Comparison of ENCODE assay signal across 20 mouse cellular contexts in genomic region chr19:10661373-10661772, GRCm38 (mm10). TPM values are rescaled to one million over a fixed set of nuclear protein-coding genes. Genes with fewer than 3 reads are reported as not detected.
DNase-seq lines count a peak whose midpoint lies in the region; ATAC-seq and TF ChIP-seq lines count a peak whose summit lies in the region.
"Had no signal": no experiment of that assay in that cellular context is flagged by ENCODE, and none has a peak within 500 bp of the region (broad histone marks: within the 10 kb centered on the region; RNA-seq: fewer than 3 reads in every experiment).

No protein-coding gene starts in this region.

- peak; percentile 35; the same call in 1 of the 2 replicates for ATAC-seq in heart, embryonic 13.5 days (ENCODE audit: extremely low read depth, insufficient number of reproducible peaks, low FRiP score, low TSS enrichment)
- ATAC-seq in erythroid progenitor cell, adult 5-6 weeks (replicated peaks; ENCODE audit: low FRiP score, poor library complexity, severe bottlenecking), result peak; percentile 91
- ATAC-seq in megakaryocyte progenitor cell, adult 5-6 weeks (replicated peaks; ENCODE audit: poor library complexity), result peak; percentile 83
- ATAC-seq: lung, postnatal 0 days had no signal

- H3K36me3 ChIP-seq in heart, embryonic 13.5 days, result no peaks in the 10 kb centered on the region
- H3K36me3 ChIP-seq in kidney, adult 2 months (ENCODE audit: control insufficient read depth, insufficient read depth, low read length), result no peaks in the 10 kb centered on the region
- H3K36me3 ChIP-seq: midbrain, embryonic 12.5 days had no signal

- no peak overlapping the region for H3K4me3 ChIP-seq in heart, embryonic 13.5 days
- H3K4me3 ChIP-seq in kidney, adult 2 months (ENCODE audit: insufficient read depth, low read depth, low read length), result no peak overlapping the region
- H3K4me3 ChIP-seq: midbrain, embryonic 12.5 days; myocyte had no signal

- H3K4me1 ChIP-seq in heart, embryonic 13.5 days, result peaks cover 7% of the 10 kb centered on the region
- no peaks in the 10 kb centered on the region for H3K4me1 ChIP-seq in kidney, adult 2 months (ENCODE audit: control insufficient read depth, insufficient read depth, low read length)
- H3K4me1 ChIP-seq: midbrain, embryonic 12.5 days had no signal

- no peaks in the 10 kb centered on the region; the same call in 1 of the 2 replicates for H3K27me3 ChIP-seq in heart, embryonic 13.5 days (replicated peaks)
- no peaks in the 10 kb centered on the region for H3K27me3 ChIP-seq in kidney, adult 2 months (replicated peaks; ENCODE audit: control insufficient read depth, insufficient read depth, low read length)
- H3K27me3 ChIP-seq: midbrain, embryonic 12.5 days had no signal

- peak overlapping the region; percentile 33; the same call in 1 of the 2 replicates for H3K27ac ChIP-seq in heart, embryonic 13.5 days (replicated peaks)
- no peak overlapping the region for H3K27ac ChIP-seq in kidney, adult 2 months (ENCODE audit: insufficient read depth, low read depth, low read length)
- H3K27ac ChIP-seq: midbrain, embryonic 12.5 days had no signal

- no peak for TF ChIP-seq POLR2A in kidney, adult 2 months (IDR thresholded peaks at IDR 0.05; ENCODE audit: low read depth, low read length)

- TF ChIP-seq CTCF in kidney, adult 2 months (conservative IDR thresholded peaks at IDR 0.05; ENCODE audit: insufficient read depth, insufficient read length, low read depth, low read length), result no peak

- no peak overlapping the region for H3K9ac ChIP-seq in heart, embryonic 13.5 days
- H3K9ac ChIP-seq: midbrain, embryonic 12.5 days had no signal

- no peak for DNase-seq in heart, postnatal 36 days
- peak; percentile 97 for DNase-seq in MEL-GATA-1-ER (ENCODE audit: extremely low read depth, low read depth)
- no peak for DNase-seq in gastrocnemius, postnatal 10 days
- DNase-seq in kidney, adult 2 months, result no peak
- no peak for DNase-seq in kidney, postnatal 25 days
- DNase-seq: cerebellum, adult 9-10 months; heart, adult 11 months; kidney, adult 11 months; layer of hippocampus, postnatal 36 days; thymus, adult 18-20 months had no signal

- no peak overlapping the region; the same call in 1 of the 2 replicates for H3K4me2 ChIP-seq in heart, embryonic 13.5 days
- H3K4me2 ChIP-seq: midbrain, embryonic 12.5 days had no signal

- intact Hi-C loops in heart, postnatal 36 days (cut with DNase I), result no loop called here

- 37% methylated on average over 5 of the region's 5 CpGs for WGBS in heart, embryonic 13.5 days
- 83% methylated on average over 5 of the region's 5 CpGs for WGBS in kidney, adult 2 months

- H3K9me3 ChIP-seq in heart, embryonic 13.5 days, result no peaks in the 10 kb centered on the region
- H3K9me3 ChIP-seq: midbrain, embryonic 12.5 days had no signal

RNA-seq across cellular contexts. Expression of gene Pga5, which starts 16.5 kb away (rescaled TPM):
- polyA plus RNA-seq in heart, embryonic 13.5 days (2015; fragmentation: Nextera tagmentation; extraction: Ambion mirVana), result not detected in 2 replicates
- not detected for total RNA-seq in heart, postnatal 36 days (2021)
- total RNA-seq in erythroid progenitor cell, adult 5-6 weeks (2015; ENCODE audit: low replicate concordance), result not detected in 2 replicates
- not detected in 2 replicates for total RNA-seq in erythroid progenitor cell, adult 5-6 weeks (2017; ENCODE audit: low replicate concordance)
- not detected in 2 replicates for total RNA-seq in megakaryocyte progenitor cell, adult 5-6 weeks (2015)
- total RNA-seq in megakaryocyte progenitor cell, adult 5-6 weeks (2017), result not detected in 2 replicates
- not detected for total RNA-seq in gastrocnemius, postnatal 10 days (2021)
- 0.80 and 1.0 TPM in 2 replicates for polyA plus RNA-seq in kidney, adult 2 months (2012; rRNA removed)
- total RNA-seq: hematopoietic stem cell, adult 5-6 weeks; layer of hippocampus, postnatal 36 days had no signal
- polyA plus RNA-seq: C2C12; limb, embryonic 11.5 days; lung, postnatal 0 days; midbrain, embryonic 12.5 days; small intestine, adult 2 months had no signal

RNA-seq across cellular contexts. Expression of gene Vps37c, which starts 27.2 kb away (rescaled TPM):
- 28.4 and 30.3 TPM in 2 replicates for polyA plus RNA-seq in heart, embryonic 13.5 days (2015; fragmentation: Nextera tagmentation; extraction: Ambion mirVana)
- total RNA-seq in heart, postnatal 36 days (2021), result 10 to 100 TPM; 19.2 to 21.0 TPM
- 10.8 and 26.0 TPM in 2 replicates for total RNA-seq in erythroid progenitor cell, adult 5-6 weeks (2015; ENCODE audit: low replicate concordance)
- 3.3 and 6.0 TPM in 2 replicates for total RNA-seq in erythroid progenitor cell, adult 5-6 weeks (2017; ENCODE audit: low replicate concordance)
- total RNA-seq in megakaryocyte progenitor cell, adult 5-6 weeks (2015), result 17.6 and 21.0 TPM in 2 replicates
- 14.7 and 15.2 TPM in 2 replicates for total RNA-seq in megakaryocyte progenitor cell, adult 5-6 weeks (2017)
- total RNA-seq in gastrocnemius, postnatal 10 days (2021), result 10 to 100 TPM; 17.3 to 23.1 TPM
- polyA plus RNA-seq in kidney, adult 2 months (2012; rRNA removed), result 30.0 and 32.1 TPM in 2 replicates

RNA-seq across cellular contexts. Expression of gene Vwce, which starts 27.4 kb away (rescaled TPM):
- 0.59 TPM in 2 replicates for polyA plus RNA-seq in heart, embryonic 13.5 days (2015; fragmentation: Nextera tagmentation; extraction: Ambion mirVana)
- not detected for total RNA-seq in heart, postnatal 36 days (2021)
- not detected in 2 replicates for total RNA-seq in erythroid progenitor cell, adult 5-6 weeks (2015; ENCODE audit: low replicate concordance)
- total RNA-seq in erythroid progenitor cell, adult 5-6 weeks (2017; ENCODE audit: low replicate concordance), result 1.2 TPM in 1 of 2 replicates, not detected in the other
- total RNA-seq in megakaryocyte progenitor cell, adult 5-6 weeks (2015), result 0.10 TPM in 2 replicates
- 0.51 TPM in 1 of 2 replicates, not detected in the other for total RNA-seq in megakaryocyte progenitor cell, adult 5-6 weeks (2017)
- under 1 TPM; 0.05 to 0.81 TPM for total RNA-seq in gastrocnemius, postnatal 10 days (2021)
- polyA plus RNA-seq in kidney, adult 2 months (2012; rRNA removed), result 15.3 and 17.3 TPM in 2 replicates
- total RNA-seq: hematopoietic stem cell, adult 5-6 weeks had no signal
- polyA plus RNA-seq: lung, postnatal 0 days had no signal

RNA-seq across cellular contexts. Expression of gene Tkfc, which starts 55.9 kb away (rescaled TPM):
- 9.1 and 11.0 TPM in 2 replicates for polyA plus RNA-seq in heart, embryonic 13.5 days (2015; fragmentation: Nextera tagmentation; extraction: Ambion mirVana)
- total RNA-seq in heart, postnatal 36 days (2021), result 1 to 10 TPM; 9.0 to 9.2 TPM
- total RNA-seq in erythroid progenitor cell, adult 5-6 weeks (2015; ENCODE audit: low replicate concordance), result 4.6 and 6.1 TPM in 2 replicates
- 1.2 TPM in 1 of 2 replicates, not detected in the other for total RNA-seq in erythroid progenitor cell, adult 5-6 weeks (2017; ENCODE audit: low replicate concordance)
- 7.7 and 11.1 TPM in 2 replicates for total RNA-seq in megakaryocyte progenitor cell, adult 5-6 weeks (2015)
- total RNA-seq in megakaryocyte progenitor cell, adult 5-6 weeks (2017), result 5.5 and 5.9 TPM in 2 replicates
- 1 to 10 TPM; 7.9 to 8.0 TPM for total RNA-seq in gastrocnemius, postnatal 10 days (2021)
- polyA plus RNA-seq in kidney, adult 2 months (2012; rRNA removed), result 308 and 311 TPM in 2 replicates

RNA-seq across cellular contexts. Expression of gene Ddb1, which starts 56.2 kb away (rescaled TPM):
- polyA plus RNA-seq in heart, embryonic 13.5 days (2015; fragmentation: Nextera tagmentation; extraction: Ambion mirVana), result 252 and 255 TPM in 2 replicates
- total RNA-seq in heart, postnatal 36 days (2021), result 100 to 1,000 TPM; 161 to 172 TPM
- total RNA-seq in erythroid progenitor cell, adult 5-6 weeks (2015; ENCODE audit: low replicate concordance), result 58.0 and 75.0 TPM in 2 replicates
- total RNA-seq in erythroid progenitor cell, adult 5-6 weeks (2017; ENCODE audit: low replicate concordance), result 168 and 208 TPM in 2 replicates
- total RNA-seq in megakaryocyte progenitor cell, adult 5-6 weeks (2015), result 102 and 114 TPM in 2 replicates
- total RNA-seq in megakaryocyte progenitor cell, adult 5-6 weeks (2017), result 343 and 424 TPM in 2 replicates
- 100 to 1,000 TPM; 208 to 236 TPM for total RNA-seq in gastrocnemius, postnatal 10 days (2021)
- polyA plus RNA-seq in kidney, adult 2 months (2012; rRNA removed), result 123 and 127 TPM in 2 replicates

Comparison
In these comparisons a context has a peak if more than half of its experiments do, and no peak if none do; other contexts are left out.
1. ATAC-seq: peak in every context shown above with its lines; median percentile 91 in erythroid progenitor cell, adult 5-6 weeks; 83 in megakaryocyte progenitor cell, adult 5-6 weeks; 35 in heart, embryonic 13.5 days.